Mouse (Mus musculus): ENCODE data around the gene Abcc6. TPM values are rescaled to one million over a fixed set of nuclear protein-coding genes. Genes with fewer than 3 reads are reported as not detected.

Abcc6 gene
- polyA plus RNA-seq, 1 experiment from 2014 or later, result 0.24 TPM

- H3K27me3 ChIP-seq (ENCODE audit: control insufficient read depth, insufficient read depth, low read length), result no peaks in the 10 kb centered on the region
- DNase-seq (no peak), ATAC-seq (ENCODE audit: low FRiP score, low TSS enrichment) (no peak)
- peak within 1 kb of the TSS; percentile 72; the same call in 1 of the 2 replicates for H3K4me2 ChIP-seq (ENCODE audit: low read length)
- WGBS, result 42% methylated on average over 9 of the region's 9 CpGs
- no peak within 1 kb of the TSS for H3K4me3 ChIP-seq (replicated peaks; ENCODE audit: low read depth, low read length)
- H3K4me1 ChIP-seq (ENCODE audit: control insufficient read depth, insufficient read depth, low read length), result peaks cover 19% of the 10 kb centered on the region
- no peaks in the 10 kb centered on the region for H3K9me3 ChIP-seq (ENCODE audit: control insufficient read depth, low read length)
- no peak within 1 kb of the TSS for H3K9ac ChIP-seq (replicated peaks; ENCODE audit: low read length)
- no peak within 1 kb of the TSS; the same call in 1 of the 2 replicates for H3K27ac ChIP-seq (replicated peaks; ENCODE audit: low read depth, low read length)
- no peaks in the 10 kb centered on the region for H3K36me3 ChIP-seq (ENCODE audit: control insufficient read depth, insufficient read depth, low read length)
These were observed 108.9 kb downstream of the Abcc6 start, which contains the start of gene Emp3 for GRCm38 (mm10) chr7:45921242-45921621. Gene Emp3 (minus strand): TSS chr7:45921404.

GRCm38 (mm10) chr7:45920583-45921241 is 109.4 kb downstream of the Abcc6 start:
- Histone ChIP-seq H3K4me3 (replicated peaks; ENCODE audit: low read depth, low read length) (no peak overlapping the region), H3K4me2 (ENCODE audit: low read length) (no peak overlapping the region), H3K4me1 (ENCODE audit: control insufficient read depth, insufficient read depth, low read length) (peaks cover 23% of the 10 kb centered on the region), H3K9ac (replicated peaks; ENCODE audit: low read length) (no peak overlapping the region), H3K27ac (replicated peaks; ENCODE audit: low read depth, low read length) (no peak overlapping the region), H3K36me3 (ENCODE audit: control insufficient read depth, insufficient read depth, low read length) (no peaks in the 10 kb centered on the region), H3K27me3 (ENCODE audit: control insufficient read depth, insufficient read depth, low read length) (no peaks in the 10 kb centered on the region), H3K9me3 (ENCODE audit: control insufficient read depth, low read length) (no peaks in the 10 kb centered on the region)
- DNase-seq (no peak), ATAC-seq (ENCODE audit: low FRiP score, low TSS enrichment) (no peak)
- 59% methylated on average over 9 of the region's 9 CpGs for WGBS

GRCm38 (mm10) chr7:45919761-45920160 is 110.3 kb downstream of the Abcc6 start:
- 79% methylated on average over 4 of the region's 4 CpGs for WGBS
- no peak for ATAC-seq (ENCODE audit: low FRiP score, low TSS enrichment)

GRCm38 (mm10) chr7:45919083-45919671 is 110.9 kb downstream of the Abcc6 start:
- Histone ChIP-seq H3K27ac (replicated peaks; ENCODE audit: low read depth, low read length) (no peak overlapping the region), H3K4me2 (ENCODE audit: low read length) (no peak overlapping the region), H3K4me3 (replicated peaks; ENCODE audit: low read depth, low read length) (no peak overlapping the region), H3K36me3 (ENCODE audit: control insufficient read depth, insufficient read depth, low read length) (no peaks in the 10 kb centered on the region), H3K4me1 (ENCODE audit: control insufficient read depth, insufficient read depth, low read length) (peaks cover 23% of the 10 kb centered on the region), H3K9ac (replicated peaks; ENCODE audit: low read length) (no peak overlapping the region), H3K9me3 (ENCODE audit: control insufficient read depth, low read length) (no peaks in the 10 kb centered on the region), H3K27me3 (ENCODE audit: control insufficient read depth, insufficient read depth, low read length) (no peaks in the 10 kb centered on the region)
- WGBS, result 51% methylated on average over 14 of the region's 14 CpGs
- no peak for DNase-seq
- ATAC-seq (ENCODE audit: low FRiP score, low TSS enrichment), result no peak

More at GRCm38 (mm10) chr7:45919761-45920160, 110.3 kb downstream of the Abcc6 start:
- no peak overlapping the region for H3K27ac ChIP-seq (replicated peaks; ENCODE audit: low read depth, low read length)
- no peaks in the 10 kb centered on the region for H3K36me3 ChIP-seq (ENCODE audit: control insufficient read depth, insufficient read depth, low read length)
- no peak overlapping the region for H3K4me2 ChIP-seq (ENCODE audit: low read length)
- no peak for DNase-seq
- no peaks in the 10 kb centered on the region for H3K9me3 ChIP-seq (ENCODE audit: control insufficient read depth, low read length)
- H3K4me1 ChIP-seq (ENCODE audit: control insufficient read depth, insufficient read depth, low read length), result peaks cover 23% of the 10 kb centered on the region
- H3K27me3 ChIP-seq (ENCODE audit: control insufficient read depth, insufficient read depth, low read length), result no peaks in the 10 kb centered on the region
- H3K4me3 ChIP-seq (replicated peaks; ENCODE audit: low read depth, low read length), result no peak overlapping the region
- no peak overlapping the region for H3K9ac ChIP-seq (replicated peaks; ENCODE audit: low read length)

GRCm38 (mm10) chr7:45917926-45918325 is 112.2 kb downstream of the Abcc6 start:
- Histone ChIP-seq H3K4me3 (replicated peaks; ENCODE audit: low read depth, low read length) (no peak overlapping the region), H3K4me1 (ENCODE audit: control insufficient read depth, insufficient read depth, low read length) (peaks cover 23% of the 10 kb centered on the region), H3K9me3 (ENCODE audit: control insufficient read depth, low read length) (no peaks in the 10 kb centered on the region), H3K4me2 (ENCODE audit: low read length) (no peak overlapping the region), H3K27me3 (ENCODE audit: control insufficient read depth, insufficient read depth, low read length) (no peaks in the 10 kb centered on the region), H3K9ac (replicated peaks; ENCODE audit: low read length) (no peak overlapping the region), H3K36me3 (ENCODE audit: control insufficient read depth, insufficient read depth, low read length) (no peaks in the 10 kb centered on the region), H3K27ac (replicated peaks; ENCODE audit: low read depth, low read length) (no peak overlapping the region)
- 91% methylated on average over 15 of the region's 15 CpGs for WGBS
- ATAC-seq (ENCODE audit: low FRiP score, low TSS enrichment), result no peak
- no peak for DNase-seq

Other genes with a start within 250 kb of the Abcc6 start
- 25.2 and 30.2 TPM in 2 replicates for gene Lmtk3, start 246.6 kb downstream of the Abcc6 start, polyA plus RNA-seq (2014; fragmentation: Nextera tagmentation; extraction: Ambion mirVana)
- gene Sult2b1, start 245.6 kb downstream of the Abcc6 start, polyA plus RNA-seq (2014; fragmentation: Nextera tagmentation; extraction: Ambion mirVana), result 5.2 and 8.5 TPM in 2 replicates
- gene Cyth2, start 215.7 kb downstream of the Abcc6 start, polyA plus RNA-seq (2014; fragmentation: Nextera tagmentation; extraction: Ambion mirVana), result 281 and 288 TPM in 2 replicates
- 0.63 and 0.88 TPM in 2 replicates for gene Kcnj14, start 205.5 kb downstream of the Abcc6 start, polyA plus RNA-seq (2014; fragmentation: Nextera tagmentation; extraction: Ambion mirVana)
- gene Grwd1, start 199.4 kb downstream of the Abcc6 start, polyA plus RNA-seq (2014; fragmentation: Nextera tagmentation; extraction: Ambion mirVana), result 37.2 and 37.4 TPM in 2 replicates
- 99.1 and 126 TPM in 2 replicates for gene Kdelr1, start 157.5 kb downstream of the Abcc6 start, polyA plus RNA-seq (2014; fragmentation: Nextera tagmentation; extraction: Ambion mirVana)
- 2.3 and 4.4 TPM in 2 replicates for gene Grin2d, start 151.9 kb downstream of the Abcc6 start, polyA plus RNA-seq (2014; fragmentation: Nextera tagmentation; extraction: Ambion mirVana)
- gene Syngr4, start 133.6 kb downstream of the Abcc6 start, polyA plus RNA-seq (2014; fragmentation: Nextera tagmentation; extraction: Ambion mirVana), result not detected in 2 replicates
- 5.1 and 7.5 TPM in 2 replicates for gene Tmem143, start 133.4 kb downstream of the Abcc6 start, polyA plus RNA-seq (2014; fragmentation: Nextera tagmentation; extraction: Ambion mirVana)
- 5.2 and 32.1 TPM in 2 replicates for gene Emp3, start 108.9 kb downstream of the Abcc6 start, polyA plus RNA-seq (2014; fragmentation: Nextera tagmentation; extraction: Ambion mirVana)
- gene Ccdc114, start 106.2 kb downstream of the Abcc6 start, polyA plus RNA-seq (2014; fragmentation: Nextera tagmentation; extraction: Ambion mirVana), result 2.6 and 3.1 TPM in 2 replicates
- 28.6 and 32.6 TPM in 2 replicates for gene Nomo1, start 3.4 kb upstream of the Abcc6 start, polyA plus RNA-seq (2014; fragmentation: Nextera tagmentation; extraction: Ambion mirVana)
- gene Kcnj11, start 70.5 kb upstream of the Abcc6 start, polyA plus RNA-seq (2014; fragmentation: Nextera tagmentation; extraction: Ambion mirVana), result 1.6 and 2.0 TPM in 2 replicates
- 3.0 and 6.0 TPM in 2 replicates for gene Abcc8, start 149.7 kb upstream of the Abcc6 start, polyA plus RNA-seq (2014; fragmentation: Nextera tagmentation; extraction: Ambion mirVana)
- 0.83 and 1.7 TPM in 2 replicates for gene Ush1c, start 208.2 kb upstream of the Abcc6 start, polyA plus RNA-seq (2014; fragmentation: Nextera tagmentation; extraction: Ambion mirVana)
- gene Otog, start 210.7 kb upstream of the Abcc6 start, polyA plus RNA-seq (2014; fragmentation: Nextera tagmentation; extraction: Ambion mirVana), result 0.03 and 0.07 TPM in 2 replicates